Mouse (Mus musculus) B cell, adult 2 months (primary cell): ENCODE measurements at regions not wholly inside any gene's neighbourhood (a gene's known extent, or its start where the extent isn't known, plus 50 kb on each side); places are given as distances from the start of the nearest gene placed in this dataset.
A peak's percentile ranks its signal among the peaks of the same experiment; 100 is the strongest.

Experiments used
- DNase-seq, 2 experiments: peaks; one replicate each; pipeline ENCODE4 v3.0.0; 2022

GRCm38 (mm10) chr10:45763160-45763955 lies 185.7 kb downstream of the Hace1 start:
- DNase-seq = no peak

- DNase-seq = no peak
These were observed 202.1 kb downstream of the Hace1 start for GRCm38 (mm10) chr10:45779720-45780119.

- DNase-seq = no peak
These were observed 205.4 kb downstream of the Hace1 start for GRCm38 (mm10) chr10:45783026-45783425.

- no peak for DNase-seq
These were observed 206.0 kb downstream of the Hace1 start for GRCm38 (mm10) chr10:45783461-45784149.

GRCm38 (mm10) chr10:45784150-45784479 lies 206.5 kb downstream of the Hace1 start:
- DNase-seq = no peak

- DNase-seq = no peak
These were observed 206.9 kb downstream of the Hace1 start for GRCm38 (mm10) chr10:45784575-45784974.

- no peak for DNase-seq
These were observed 210.7 kb downstream of the Hace1 start for GRCm38 (mm10) chr10:45788356-45788755.

GRCm38 (mm10) chr10:45795582-45795981 lies 218.0 kb downstream of the Hace1 start:
- no peak for DNase-seq

- DNase-seq = peak; percentile 34 to 37
These were observed 222.6 kb downstream of the Hace1 start for GRCm38 (mm10) chr10:45800070-45800851.

- no peak for DNase-seq
These were observed 223.8 kb downstream of the Hace1 start for GRCm38 (mm10) chr10:45801463-45801862.

GRCm38 (mm10) chr10:45806984-45807827 lies 229.6 kb downstream of the Hace1 start:
- no peak for DNase-seq

GRCm38 (mm10) chr10:45811882-45812281 lies 234.3 kb downstream of the Hace1 start:
- DNase-seq = peak; percentile 57 to 63

GRCm38 (mm10) chr10:45813804-45814203 lies 236.2 kb downstream of the Hace1 start:
- DNase-seq = no peak

GRCm38 (mm10) chr10:45816679-45817078 lies 239.1 kb downstream of the Hace1 start:
- DNase-seq = no peak

GRCm38 (mm10) chr10:45820986-45821655 lies 243.5 kb downstream of the Hace1 start:
- DNase-seq = peak; percentile 29 to 36

GRCm38 (mm10) chr10:45822251-45822650 lies 244.6 kb downstream of the Hace1 start:
- no peak for DNase-seq

- no peak for DNase-seq
These were observed 246.0 kb downstream of the Hace1 start for GRCm38 (mm10) chr10:45823612-45824011.

- no peak for DNase-seq
These were observed 271.0 kb downstream of the Hace1 start for GRCm38 (mm10) chr10:45848654-45849053.

- DNase-seq = no peak
These were observed 272.2 kb downstream of the Hace1 start for GRCm38 (mm10) chr10:45849841-45850240.

- DNase-seq = no peak
These were observed 273.0 kb downstream of the Hace1 start for GRCm38 (mm10) chr10:45850625-45851024.

- no peak for DNase-seq
These were observed 275.1 kb downstream of the Hace1 start for GRCm38 (mm10) chr10:45852688-45853087.

- DNase-seq = no peak
These were observed 277.9 kb downstream of the Hace1 start for GRCm38 (mm10) chr10:45855514-45855913.
